Mouse (Mus musculus): Measurements from ENCODE around the gene Vwa5b1. TPM values are rescaled to one million over a fixed set of nuclear protein-coding genes. Genes with fewer than 3 reads are reported as not detected.

Vwa5b1 gene
- polyA plus RNA-seq, 1 experiment, result 0.08 TPM

DNA sequence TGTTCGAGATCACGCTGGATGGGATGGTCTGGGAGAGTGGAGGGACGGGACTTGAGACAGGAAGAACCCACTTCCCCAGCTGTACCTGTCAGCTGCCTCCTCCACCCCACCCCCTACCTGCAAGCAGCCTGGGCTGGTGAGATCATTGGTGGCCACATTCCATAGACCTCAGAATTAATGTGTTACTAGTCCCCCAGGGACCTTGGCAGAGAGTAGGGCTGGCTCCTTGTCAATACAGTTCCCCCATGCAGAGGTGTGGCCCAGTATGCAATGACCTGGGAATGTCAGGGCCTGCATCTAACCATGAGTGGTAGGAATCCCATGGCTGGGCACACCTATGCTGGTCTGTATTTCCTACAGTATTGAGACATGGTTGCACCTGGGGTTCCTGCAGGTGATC, 119.2 kb downstream of the Vwa5b1 start:
- no peak for DNase-seq
- TF ChIP-seq POLR2A (IDR thresholded peaks at IDR 0.05; ENCODE audit: control insufficient read depth, extremely low read depth, insufficient read depth, low read length, poor library complexity) (no peak), CTCF (IDR thresholded peaks at IDR 0.05; ENCODE audit: borderline replicate concordance, control insufficient read depth, extremely low read depth, insufficient read depth, low read length, poor library complexity) (no peak)
- WGBS, result 83% methylated on average over 3 of the region's 3 CpGs
- H3K36me3 ChIP-seq (ENCODE audit: control insufficient read depth, insufficient read depth, low read length), result no peaks in the 10 kb centered on the region
- H3K4me1 ChIP-seq (replicated peaks; ENCODE audit: control insufficient read depth, insufficient read depth, low read length), result no peaks in the 10 kb centered on the region
- no peak overlapping the region for H3K4me3 ChIP-seq (ENCODE audit: control insufficient read depth, insufficient read depth, low read length)
- no peaks in the 10 kb centered on the region for H3K27me3 ChIP-seq (ENCODE audit: control insufficient read depth, insufficient read depth, low read length)
- no peak overlapping the region for H3K27ac ChIP-seq (ENCODE audit: control insufficient read depth, insufficient read depth, low read length)

Other genes starting within 250 kb of the Vwa5b1 start
- not detected in 2 replicates for gene Fam43b, start 239.4 kb downstream of the Vwa5b1 start, polyA plus RNA-seq (2012; rRNA removed)
- 16.6 and 16.9 TPM in 2 replicates for gene Mul1, start 201.2 kb downstream of the Vwa5b1 start, polyA plus RNA-seq (2012; rRNA removed)
- 2.2 and 2.7 TPM in 2 replicates for gene Camk2n1, start 181.6 kb downstream of the Vwa5b1 start, polyA plus RNA-seq (2012; rRNA removed)
- not detected in 2 replicates for gene Pla2g2c, start 88.9 kb upstream of the Vwa5b1 start, polyA plus RNA-seq (2012; rRNA removed)
- gene Ubxn10, start 101.3 kb upstream of the Vwa5b1 start, polyA plus RNA-seq (2012; rRNA removed), result 1.1 and 2.0 TPM in 2 replicates
- 2.1 and 3.1 TPM in 2 replicates for gene Pla2g2f, start 121.7 kb upstream of the Vwa5b1 start, polyA plus RNA-seq (2012; rRNA removed)
- gene Pla2g2d, start 139.9 kb upstream of the Vwa5b1 start, polyA plus RNA-seq (2012; rRNA removed), result 35.0 and 54.4 TPM in 2 replicates
- 1.1 and 11.5 TPM in 2 replicates for gene Pla2g5, start 227.6 kb upstream of the Vwa5b1 start, polyA plus RNA-seq (2012; rRNA removed)
- not detected in 2 replicates for gene Gm13030, start 238.1 kb upstream of the Vwa5b1 start, polyA plus RNA-seq (2012; rRNA removed)
- gene Pla2g2e, start 242.1 kb upstream of the Vwa5b1 start, polyA plus RNA-seq (2012; rRNA removed), result 1.1 and 1.6 TPM in 2 replicates